Mouse (Mus musculus) forebrain, embryonic 11.5 days (tissue): ENCODE data around the gene Ctsf. TPM values are rescaled to one million over a fixed set of nuclear protein-coding genes. Genes with fewer than 3 reads are reported as not detected.

ENCODE experiments used
- ATAC-seq: fragments of 200-750 bp; cut with Nextera tagmentation; replicated peaks from 2 replicates; pipeline ENCODE4 v1.8.0; 2017; ENCODE audit warnings: moderate TSS enrichment; ENCODE audit not compliant: low FRiP score
- DNase-seq: peaks from one replicate; pipeline ENCODE4 v3.0.0-alpha.2; 2017; ENCODE audit warnings: low spot score
- H3K27ac ChIP-seq: fragments of 300-500 bp; sonication (generic); 2 replicates; pipeline ENCODE4 v1.5.1; 2014; ENCODE audit warnings: low read depth, low read length
- H3K27me3 ChIP-seq: fragments of 300-500 bp; sonication (generic); 2 replicates; pipeline ENCODE4 v1.6.1; 2014; ENCODE audit warnings: mild to moderate bottlenecking, low read length, mixed read lengths; ENCODE audit not compliant: control insufficient read depth, insufficient read depth
- H3K36me3 ChIP-seq: fragments of 300-500 bp; sonication (generic); 2 replicates; pipeline ENCODE4 v1.6.1; 2014; ENCODE audit warnings: mild to moderate bottlenecking, low read length, moderate library complexity, mixed read lengths; ENCODE audit not compliant: control insufficient read depth, insufficient read depth
- H3K4me1 ChIP-seq: fragments of 300-500 bp; sonication (generic); replicated peaks from 2 replicates; pipeline ENCODE4 v1.6.1; 2014; ENCODE audit warnings: low read length, mixed read lengths; ENCODE audit not compliant: control insufficient read depth, insufficient read depth
- H3K4me2 ChIP-seq: fragments of 300-500 bp; sonication (generic); 2 replicates; pipeline ENCODE4 v1.6.1; 2014; ENCODE audit warnings: low read depth, mild to moderate bottlenecking, low read length, moderate library complexity, mixed read lengths; ENCODE audit not compliant: severe bottlenecking
- H3K4me3 ChIP-seq: fragments of 300-500 bp; sonication (generic); 2 replicates; pipeline ENCODE4 v1.5.1; 2014; ENCODE audit warnings: low read depth, low read length
- H3K9ac ChIP-seq: fragments of 300-500 bp; sonication (generic); 2 replicates; pipeline ENCODE4 v1.6.1; 2014; ENCODE audit warnings: low read length
- H3K9me3 ChIP-seq: fragments of 300-500 bp; sonication (generic); 2 replicates; pipeline ENCODE4 v1.6.1; 2016; ENCODE audit warnings: low read length, mixed read lengths; ENCODE audit not compliant: control insufficient read depth
- WGBS: fragments of 180-500 bp; shearing (Covaris S2); extraction: QIAGEN DNeasy Blood & Tissue Kit; methylation state at CpG from one replicate; pipeline ENCODE4 v1.1.7; 2014; 5-methylcytosine and 5-hydroxymethylcytosine counted together
- polyA plus RNA-seq: library from polyadenylated mRNA; unstranded; fragments of >200 nt; fragmentation: Nextera tagmentation; extraction: Ambion mirVana; gene quantifications from 2 replicates; pipeline ENCODE4 v1.2.1, GENCODE M21; 2014

The Ctsf gene
- polyA plus RNA-seq, 1 experiment from 2014 or later, result 20.2 TPM

GRCm38 (mm10) chr19:4839149-4839548 is 15.8 kb upstream of the Ctsf start, which contains the start of the genes Ccs and Ccdc87:
Gene Ccs, minus strand, starts transcription at chr19:4839332.
Gene Ccdc87, plus strand, starts transcription at chr19:4839366.
- WGBS, result under 1% methylated on average over 25 of the region's 25 CpGs
- Histone ChIP-seq H3K9ac (peak within 1 kb of the TSS; percentile 75), H3K4me2 (peak within 1 kb of the TSS; percentile 98), H3K27me3 (peaks cover 16% of the 10 kb centered on the region), H3K4me1 (peaks cover 6% of the 10 kb centered on the region), H3K4me3 (peak within 1 kb of the TSS; percentile 55), H3K36me3 (no peaks in the 10 kb centered on the region; the same call in 1 of the 2 replicates), H3K9me3 (no peaks in the 10 kb centered on the region), H3K27ac (no peak within 1 kb of the TSS)
- peak; percentile 96 for DNase-seq
- ATAC-seq, result peak; percentile 97

GRCm38 (mm10) chr19:4840848-4841247 is 14.1 kb upstream of the Ctsf start:
- Histone ChIP-seq H3K27me3 (peaks cover 16% of the 10 kb centered on the region), H3K4me3 (no peak overlapping the region), H3K9ac (no peak overlapping the region), H3K27ac (no peak overlapping the region), H3K4me1 (peaks cover 6% of the 10 kb centered on the region), H3K9me3 (no peaks in the 10 kb centered on the region), H3K36me3 (no peaks in the 10 kb centered on the region; the same call in 1 of the 2 replicates), H3K4me2 (no peak overlapping the region)
- 83% methylated on average over 9 of the region's 9 CpGs for WGBS
- no peak for DNase-seq
- no peak for ATAC-seq

DNA sequence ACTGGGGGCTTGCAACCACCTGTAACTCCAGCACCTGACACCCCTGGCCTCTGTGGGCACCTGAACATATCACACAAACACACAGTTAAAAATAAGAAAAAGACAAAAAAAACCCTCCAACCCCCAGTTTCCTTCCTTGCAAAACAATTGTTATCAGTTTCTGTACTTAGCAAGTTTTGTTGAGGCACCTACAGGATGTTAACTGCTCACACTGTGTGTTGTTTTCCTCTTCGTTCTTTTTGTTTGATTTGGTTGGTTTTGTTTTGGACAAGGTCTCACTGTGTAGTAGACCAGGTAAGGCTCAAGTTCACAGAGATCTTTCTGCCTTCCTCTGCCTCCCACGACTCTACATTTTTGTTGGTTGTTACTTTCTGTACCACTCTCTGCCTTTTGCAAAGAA is 12.3 kb upstream of the Ctsf start:
- no peaks in the 10 kb centered on the region for H3K9me3 ChIP-seq
- DNase-seq (no peak), ATAC-seq (no peak)
- no peaks in the 10 kb centered on the region; the same call in 1 of the 2 replicates for H3K36me3 ChIP-seq
- H3K4me3 ChIP-seq, result no peak overlapping the region
- 74% methylated on average over 2 of the region's 2 CpGs for WGBS
- H3K27ac ChIP-seq, result no peak overlapping the region
- H3K4me1 ChIP-seq, result peaks cover 6% of the 10 kb centered on the region
- no peak overlapping the region for H3K4me2 ChIP-seq
- H3K27me3 ChIP-seq, result peaks cover 16% of the 10 kb centered on the region
- H3K9ac ChIP-seq, result no peak overlapping the region

DNA sequence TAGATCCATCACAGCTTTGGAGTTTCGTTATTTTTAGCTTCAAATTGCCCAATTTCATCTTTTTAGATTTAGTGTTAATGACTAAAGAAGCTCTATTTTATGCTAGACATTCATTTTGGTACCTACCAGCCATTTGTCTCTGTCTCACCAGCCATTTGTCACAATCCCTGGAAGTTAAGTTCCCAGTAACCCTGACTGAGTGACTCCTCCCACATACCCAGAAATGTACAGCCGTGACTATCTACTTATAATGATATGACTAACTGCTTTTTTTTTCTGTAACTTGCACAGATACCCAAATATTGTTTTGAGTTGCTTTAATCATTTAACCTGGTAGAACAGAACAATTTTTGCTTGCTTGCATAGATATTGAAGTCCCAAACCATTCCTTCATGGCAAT is 9.1 kb upstream of the Ctsf start:
- WGBS, result 77% methylated on average over 2 of the region's 2 CpGs
- DNase-seq (no peak), ATAC-seq (no peak)
- Histone ChIP-seq H3K9me3 (no peaks in the 10 kb centered on the region), H3K9ac (no peak overlapping the region), H3K36me3 (no peaks in the 10 kb centered on the region), H3K27me3 (peaks cover 6% of the 10 kb centered on the region; the same call in 1 of the 2 replicates), H3K4me1 (no peaks in the 10 kb centered on the region), H3K27ac (no peak overlapping the region), H3K4me3 (no peak overlapping the region), H3K4me2 (no peak overlapping the region)

GRCm38 (mm10) chr19:4847490-4847889 is 7.4 kb upstream of the Ctsf start:
- H3K9me3 ChIP-seq, result no peaks in the 10 kb centered on the region
- no peaks in the 10 kb centered on the region; the same call in 1 of the 2 replicates for H3K27me3 ChIP-seq
- no peaks in the 10 kb centered on the region for H3K4me1 ChIP-seq
- no peak overlapping the region for H3K4me2 ChIP-seq
- ATAC-seq, result no peak
- H3K9ac ChIP-seq, result no peak overlapping the region
- DNase-seq, result no peak
- no peak overlapping the region for H3K4me3 ChIP-seq
- WGBS, result 35% methylated on average over 7 of the region's 7 CpGs
- H3K36me3 ChIP-seq, result no peaks in the 10 kb centered on the region
- H3K27ac ChIP-seq, result no peak overlapping the region

GRCm38 (mm10) chr19:4849800-4850199 is 5.1 kb upstream of the Ctsf start:
- Histone ChIP-seq H3K9me3 (no peaks in the 10 kb centered on the region), H3K9ac (no peak overlapping the region), H3K36me3 (no peaks in the 10 kb centered on the region), H3K4me1 (no peaks in the 10 kb centered on the region), H3K4me2 (no peak overlapping the region), H3K4me3 (no peak overlapping the region), H3K27me3 (no peaks in the 10 kb centered on the region), H3K27ac (no peak overlapping the region)
- ATAC-seq (no peak), DNase-seq (no peak)
- 57% methylated on average over 4 of the region's 4 CpGs for WGBS

- Histone ChIP-seq H3K9me3 (no peaks in the 10 kb centered on the region), H3K9ac (no peak overlapping the region), H3K27ac (no peak overlapping the region), H3K4me3 (no peak overlapping the region), H3K4me2 (no peak overlapping the region), H3K4me1 (no peaks in the 10 kb centered on the region), H3K36me3 (no peaks in the 10 kb centered on the region), H3K27me3 (no peaks in the 10 kb centered on the region; the same call in 1 of the 2 replicates)
- ATAC-seq (no peak), DNase-seq (no peak)
- WGBS, result 38% methylated on average over 5 of the region's 5 CpGs
These were observed 4.6 kb upstream of the Ctsf start for GRCm38 (mm10) chr19:4850281-4850680.

DNA sequence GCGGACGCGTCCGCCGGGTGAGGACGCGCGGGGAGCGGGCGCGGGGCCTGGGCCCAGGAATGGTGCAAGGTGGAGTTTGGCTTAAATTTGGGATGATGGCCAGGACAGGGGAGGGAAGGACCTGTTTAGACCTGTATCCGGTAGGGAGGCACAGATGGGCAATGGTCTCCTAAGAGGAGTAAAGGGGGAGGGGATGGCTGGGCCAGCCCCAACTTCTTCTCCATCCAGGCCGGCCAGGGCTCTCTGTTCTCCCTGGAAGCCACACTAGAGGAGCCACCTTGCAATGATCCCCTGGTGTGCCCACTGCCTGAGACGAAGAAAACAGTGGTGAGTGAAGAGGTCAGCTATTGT is 515 bp downstream of the Ctsf start:
- peak overlapping the region; percentile 56 for H3K4me3 ChIP-seq
- no peak for DNase-seq
- H3K9me3 ChIP-seq, result no peaks in the 10 kb centered on the region
- peak; percentile 61 for ATAC-seq
- H3K27me3 ChIP-seq, result no peaks in the 10 kb centered on the region; the same call in 1 of the 2 replicates
- H3K27ac ChIP-seq, result no peak overlapping the region
- H3K9ac ChIP-seq, result peak overlapping the region; percentile 64
- peak overlapping the region; percentile 93 for H3K4me2 ChIP-seq
- 2% methylated on average over 14 of the region's 14 CpGs for WGBS
- H3K4me1 ChIP-seq, result no peaks in the 10 kb centered on the region
- no peaks in the 10 kb centered on the region for H3K36me3 ChIP-seq

DNA sequence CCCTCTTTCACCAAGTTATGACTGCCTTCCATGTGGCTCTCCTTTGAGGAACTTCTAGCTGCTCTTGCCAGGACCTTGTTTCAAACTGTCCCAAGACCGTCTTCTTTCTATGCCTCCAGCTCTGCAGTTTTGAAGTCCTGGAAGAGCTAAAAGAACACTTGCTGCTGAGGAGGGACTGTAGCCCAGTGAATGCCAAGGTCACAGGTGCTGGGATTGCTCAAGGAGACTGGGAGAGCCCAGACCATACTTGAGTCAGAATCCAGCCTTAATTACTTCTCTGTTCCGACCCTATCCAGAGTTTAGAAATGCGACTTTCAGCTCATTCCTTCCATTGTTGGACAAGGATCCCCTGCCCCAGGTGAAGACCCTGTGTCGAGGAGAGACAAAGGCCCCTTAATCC is 1.0 kb downstream of the Ctsf start:
- no peaks in the 10 kb centered on the region for H3K4me1 ChIP-seq
- no peaks in the 10 kb centered on the region; the same call in 1 of the 2 replicates for H3K27me3 ChIP-seq
- ATAC-seq (no peak), DNase-seq (no peak)
- H3K9ac ChIP-seq, result no peak overlapping the region
- no peak overlapping the region for H3K4me2 ChIP-seq
- H3K4me3 ChIP-seq, result no peak overlapping the region
- 54% methylated on average over 4 of the region's 4 CpGs for WGBS
- H3K9me3 ChIP-seq, result no peaks in the 10 kb centered on the region
- no peak overlapping the region for H3K27ac ChIP-seq
- H3K36me3 ChIP-seq, result no peaks in the 10 kb centered on the region
